Mouse (Mus musculus): ENCODE data around the gene 4930449I24Rik.
"Not testable (repeated sequence)": the region's sequence is repeated elsewhere in the genome, so short reads cannot be mapped to it uniquely, and the experiment has no call there.

The 4930449I24Rik gene

DNA sequence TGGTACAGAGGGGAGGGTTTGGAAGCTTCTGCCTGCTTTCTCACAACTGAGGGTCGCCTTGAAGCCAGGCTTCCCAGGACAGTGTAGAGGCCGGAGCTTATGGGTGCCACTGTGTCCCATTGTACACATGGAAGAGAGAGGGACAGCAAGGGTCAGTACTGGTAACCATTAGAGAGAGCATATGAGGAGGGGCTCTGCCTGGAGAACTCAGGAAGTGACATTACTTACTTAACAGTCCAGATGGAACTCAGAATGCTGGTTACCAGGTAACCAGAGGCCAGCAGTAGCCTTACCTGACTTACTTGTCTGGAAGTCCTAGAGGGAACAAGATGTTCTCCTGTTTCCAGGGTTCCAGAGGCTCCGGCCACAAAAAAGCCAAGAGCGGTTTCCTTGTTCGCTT lies at the start of gene 4930449I24Rik:
TSS of gene 4930449I24Rik (plus strand) at position 301 of the 400 bp plus-strand sequence.
- DNase-seq (ENCODE audit: low spot score), result not testable (repeated sequence)

- DNase-seq (ENCODE audit: low spot score), result no peak
Measured at GRCm38 (mm10) chr5:146453556-146453955, 48.6 kb upstream of the 4930449I24Rik start.

DNA sequence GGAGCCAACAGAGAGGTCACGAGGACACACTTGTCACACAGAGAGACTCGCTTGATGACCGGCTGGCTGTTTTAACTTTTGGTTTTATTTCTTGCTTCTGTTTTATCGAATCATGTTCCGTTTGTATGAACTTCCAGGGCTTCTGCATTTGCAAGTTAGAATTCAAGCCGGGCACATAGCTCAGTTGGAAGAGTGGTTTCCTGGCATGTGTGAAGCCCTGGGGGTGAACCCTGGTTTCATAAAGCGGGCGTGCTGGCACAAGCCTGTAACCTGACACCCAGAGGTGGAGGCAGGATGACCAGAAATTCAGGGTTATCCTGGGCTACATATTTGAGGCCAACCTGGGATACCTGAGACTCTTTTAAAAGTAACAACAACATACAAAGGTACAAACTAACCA lies 40.6 kb upstream of the 4930449I24Rik start:
- DNase-seq (ENCODE audit: low spot score), result no peak

- DNase-seq (ENCODE audit: low spot score), result no peak
Measured at GRCm38 (mm10) chr5:146466663-146467062, 35.5 kb upstream of the 4930449I24Rik start.

GRCm38 (mm10) chr5:146468311-146468710 lies 33.9 kb upstream of the 4930449I24Rik start:
- DNase-seq (ENCODE audit: low spot score), result no peak

GRCm38 (mm10) chr5:146470821-146471220 lies 31.4 kb upstream of the 4930449I24Rik start:
- DNase-seq (ENCODE audit: low spot score), result no peak

DNA sequence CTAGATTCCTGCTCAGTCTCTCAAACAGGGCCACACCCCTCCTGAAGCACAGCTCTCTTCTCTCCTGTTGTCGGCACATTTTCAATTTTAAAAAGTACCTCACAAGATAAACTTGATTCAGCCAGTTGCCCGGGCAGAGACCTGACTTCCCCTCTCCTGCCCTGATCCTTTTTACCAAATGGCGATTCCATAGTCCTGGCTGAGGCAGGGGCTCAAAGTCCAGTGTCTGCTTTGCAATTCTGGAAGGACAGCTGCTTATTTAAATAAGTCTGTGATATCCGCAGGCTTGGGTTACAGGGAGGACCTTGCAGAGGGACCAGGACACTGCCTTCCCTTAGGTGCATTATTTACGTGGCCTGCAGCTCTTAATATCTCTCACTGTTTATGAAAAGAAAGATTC lies 30.9 kb upstream of the 4930449I24Rik start:
- DNase-seq (ENCODE audit: low spot score), result no peak

DNA sequence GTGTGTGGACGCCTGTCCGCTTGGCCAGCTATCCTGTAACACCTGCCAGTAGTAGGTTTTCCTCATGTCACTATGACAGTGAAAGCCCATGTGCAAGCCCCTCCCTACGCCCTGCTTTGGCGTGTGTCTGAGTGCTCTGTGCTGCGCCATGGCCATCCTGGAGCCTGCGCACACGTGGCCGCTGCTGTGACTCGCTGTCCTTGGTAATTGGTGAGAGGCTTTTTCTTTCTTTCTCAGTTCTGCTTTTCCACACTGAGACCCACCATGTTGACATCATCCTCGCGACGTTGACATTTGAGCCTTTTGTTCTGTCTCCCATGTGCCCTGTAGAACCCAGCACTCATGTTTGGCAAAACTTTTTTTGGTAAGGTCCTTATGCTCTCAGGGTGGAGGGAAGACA lies 30.4 kb upstream of the 4930449I24Rik start:
- no peak for DNase-seq (ENCODE audit: low spot score)

DNA sequence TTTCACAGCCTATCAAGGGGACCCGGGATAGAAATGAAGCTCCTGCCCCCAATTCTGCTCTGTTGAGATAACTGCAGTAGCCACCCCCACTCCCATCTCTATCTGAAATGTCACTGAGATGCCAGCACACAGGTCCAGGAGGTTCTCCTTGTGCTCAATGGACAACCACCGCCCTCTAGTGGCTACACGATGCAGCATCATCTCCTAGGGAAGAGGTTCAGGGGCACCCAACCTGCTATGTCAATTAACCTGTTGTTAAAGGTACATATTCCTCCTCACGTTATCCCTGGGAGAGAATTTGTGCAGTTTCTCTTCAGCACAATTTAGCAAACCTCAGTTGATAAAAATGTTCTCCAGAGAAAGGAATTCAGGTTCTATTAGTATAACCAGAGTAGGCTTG lies 22.6 kb upstream of the 4930449I24Rik start:
- DNase-seq (ENCODE audit: low spot score), result peak; percentile 26

DNA sequence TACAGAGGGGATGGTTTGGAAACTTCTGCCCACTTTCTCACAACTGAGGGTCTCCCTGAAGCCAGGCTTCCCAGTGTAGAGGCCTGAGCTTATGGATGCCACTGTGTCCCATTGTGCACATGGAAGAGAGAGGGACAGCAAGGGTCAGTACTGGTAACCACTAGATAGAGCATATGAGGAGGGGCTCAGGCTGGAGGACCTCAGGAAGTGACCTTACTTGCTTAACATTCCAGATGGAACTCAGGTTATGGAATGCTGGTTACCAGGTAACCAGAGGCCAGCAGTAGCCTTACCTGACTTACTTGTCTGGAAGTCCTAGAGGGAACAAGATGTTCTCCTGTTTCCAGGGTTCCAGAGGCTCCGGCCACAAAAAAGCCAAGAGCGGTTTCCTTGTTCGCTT lies 20.5 kb upstream of the 4930449I24Rik start, which contains the start of gene Gm6408:
TSS of gene Gm6408 (plus strand) at position 301 of the 400 bp plus-strand sequence.
- DNase-seq (ENCODE audit: low spot score), result not testable (repeated sequence)

GRCm38 (mm10) chr5:146488959-146489358 lies 13.2 kb upstream of the 4930449I24Rik start:
- DNase-seq (ENCODE audit: low spot score), result not testable (repeated sequence)

DNA sequence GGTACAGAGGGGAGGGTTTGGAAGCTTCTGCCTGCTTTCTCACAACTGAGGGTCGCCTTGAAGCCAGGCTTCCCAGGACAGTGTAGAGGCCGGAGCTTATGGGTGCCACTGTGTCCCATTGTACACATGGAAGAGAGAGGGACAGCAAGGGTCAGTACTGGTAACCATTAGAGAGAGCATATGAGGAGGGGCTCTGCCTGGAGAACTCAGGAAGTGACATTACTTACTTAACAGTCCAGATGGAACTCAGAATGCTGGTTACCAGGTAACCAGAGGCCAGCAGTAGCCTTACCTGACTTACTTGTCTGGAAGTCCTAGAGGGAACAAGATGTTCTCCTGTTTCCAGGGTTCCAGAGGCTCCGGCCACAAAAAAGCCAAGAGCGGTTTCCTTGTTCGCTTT lies 11.1 kb upstream of the 4930449I24Rik start, which contains the start of gene Gm6370:
TSS of gene Gm6370 (plus strand) at position 301 of the 400 bp plus-strand sequence.
- not testable (repeated sequence) for DNase-seq (ENCODE audit: low spot score)

DNA sequence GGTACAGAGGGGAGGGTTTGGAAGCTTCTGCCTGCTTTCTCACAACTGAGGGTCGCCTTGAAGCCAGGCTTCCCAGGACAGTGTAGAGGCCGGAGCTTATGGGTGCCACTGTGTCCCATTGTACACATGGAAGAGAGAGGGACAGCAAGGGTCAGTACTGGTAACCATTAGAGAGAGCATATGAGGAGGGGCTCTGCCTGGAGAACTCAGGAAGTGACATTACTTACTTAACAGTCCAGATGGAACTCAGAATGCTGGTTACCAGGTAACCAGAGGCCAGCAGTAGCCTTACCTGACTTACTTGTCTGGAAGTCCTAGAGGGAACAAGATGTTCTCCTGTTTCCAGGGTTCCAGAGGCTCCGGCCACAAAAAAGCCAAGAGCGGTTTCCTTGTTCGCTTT lies 11.6 kb downstream of the 4930449I24Rik start, which contains the start of gene Gm3402:
TSS of gene Gm3402 (plus strand) at position 301 of the 400 bp plus-strand sequence.
- not testable (repeated sequence) for DNase-seq (ENCODE audit: low spot score)

DNA sequence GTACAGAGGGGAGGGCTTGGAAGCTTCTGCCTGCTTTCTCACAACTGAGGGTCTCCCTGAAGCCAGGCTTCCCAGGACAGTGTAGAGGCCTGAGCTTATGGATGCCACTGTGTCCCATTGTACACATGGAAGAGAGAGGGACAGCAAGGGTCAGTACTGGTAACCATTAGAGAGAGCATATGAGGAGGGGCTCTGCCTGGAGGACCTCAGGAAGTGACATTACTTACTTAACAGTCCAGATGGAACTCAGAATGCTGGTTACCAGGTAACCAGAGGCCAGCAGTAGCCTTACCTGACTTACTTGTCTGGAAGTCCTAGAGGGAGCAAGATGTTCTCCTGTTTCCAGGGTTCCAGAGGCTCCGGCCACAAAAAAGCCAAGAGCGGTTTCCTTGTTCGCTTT lies 23.3 kb downstream of the 4930449I24Rik start, which contains the start of gene Gm3404:
TSS of gene Gm3404 (plus strand) at position 301 of the 400 bp plus-strand sequence.
- not testable (repeated sequence) for DNase-seq (ENCODE audit: low spot score)

GRCm38 (mm10) chr5:146537347-146537746 lies 35.1 kb downstream of the 4930449I24Rik start, which contains the start of gene Gm3409:
Gene Gm3409, plus strand, starts transcription at chr5:146537647.
- DNase-seq (ENCODE audit: low spot score), result not testable (repeated sequence)

Measured in layer of hippocampus, adult 9-10 months (tissue).